Mouse (Mus musculus) brown adipose tissue, adult 24 weeks (tissue): ENCODE data around the gene Ifitm3. TPM values are rescaled to one million over a fixed set of nuclear protein-coding genes. Genes with fewer than 3 reads are reported as not detected.
"Not testable (repeated sequence)": the region's sequence is repeated elsewhere in the genome, so short reads cannot be mapped to it uniquely, and the experiment has no call there.

Source experiments
- H3K27ac ChIP-seq: fragments of 200-500 bp; replicated peaks from 2 replicates; pipeline ENCODE4 v1.5.1; 2012; ENCODE audit warnings: low read depth, mild to moderate bottlenecking, low read length
- H3K4me1 ChIP-seq: fragments of 200-500 bp; 2 replicates; pipeline ENCODE4 v1.6.1; 2012; ENCODE audit warnings: low read length, mixed read lengths; ENCODE audit not compliant: control insufficient read depth, insufficient read depth, insufficient read length
- H3K4me3 ChIP-seq: fragments of 200-500 bp; 2 replicates; pipeline ENCODE4 v1.5.1; 2012; ENCODE audit warnings: low read depth, mild to moderate bottlenecking, low read length, moderate library complexity; ENCODE audit not compliant: insufficient read depth
- polyA plus RNA-seq: library from polyadenylated mRNA; stranded (reverse); fragments of >200 nt; gene quantifications from 2 replicates; pipeline ENCODE4 v1.2.4, GENCODE M21; 2012; ENCODE audit not compliant: missing spikeins, insufficient read depth, insufficient read length

Ifitm3 gene
- polyA plus RNA-seq, 1 experiment = 117 TPM

GRCm38 (mm10) chr7:141041661-141042060 is 31.1 kb upstream of the Ifitm3 start:
- Histone ChIP-seq H3K27ac (peak overlapping the region; percentile 54), H3K4me1 (peaks cover 2% of the 10 kb centered on the region; the same call in 1 of the 2 replicates), H3K4me3 (no peak overlapping the region)

- H3K27ac ChIP-seq = peak overlapping the region; percentile 54
- H3K4me3 ChIP-seq = no peak overlapping the region
- no peaks in the 10 kb centered on the region for H3K4me1 ChIP-seq
Observed at GRCm38 (mm10) chr7:141040867-141041606, 30.5 kb upstream of the Ifitm3 start.

DNA sequence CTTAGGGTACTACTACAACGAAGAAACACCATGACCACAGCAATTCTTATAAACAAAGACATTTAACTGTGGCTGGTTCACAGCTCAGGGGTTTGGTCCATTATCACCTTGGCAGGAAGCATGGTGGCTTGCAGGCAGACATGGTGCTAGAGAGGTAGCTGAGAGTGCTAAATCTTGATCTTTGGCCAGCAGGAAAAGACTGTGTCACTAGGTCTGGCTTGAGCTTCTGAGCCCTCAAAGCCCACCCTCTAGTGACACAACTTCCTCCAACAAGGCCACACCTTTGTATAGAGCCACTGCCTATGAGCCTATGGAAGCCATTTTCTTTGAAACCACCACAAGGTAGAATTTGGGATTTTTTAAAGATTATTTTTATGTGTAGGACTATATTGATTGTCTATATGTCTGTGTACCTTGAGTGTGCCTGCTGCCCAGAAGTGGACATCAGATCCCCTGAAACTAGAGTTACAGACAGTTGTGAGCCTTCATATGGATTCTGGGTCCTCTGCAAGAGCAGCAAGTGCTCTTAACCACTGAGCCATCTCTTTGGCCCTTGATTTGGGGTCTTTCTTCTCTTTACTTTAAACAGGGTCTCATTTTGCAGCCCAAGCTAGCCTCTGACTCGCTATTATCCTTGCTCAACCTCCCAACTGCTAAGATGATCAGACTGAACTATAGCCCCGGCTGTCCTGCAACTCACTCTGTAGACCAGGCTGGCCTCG is 29.0 kb upstream of the Ifitm3 start:
- Histone ChIP-seq H3K4me1 (no peaks in the 10 kb centered on the region), H3K27ac (no peak overlapping the region), H3K4me3 (no peak overlapping the region)

- no peak overlapping the region for H3K4me3 ChIP-seq
- no peaks in the 10 kb centered on the region for H3K4me1 ChIP-seq
- H3K27ac ChIP-seq = no peak overlapping the region
Observed at GRCm38 (mm10) chr7:141038090-141039032, 27.8 kb upstream of the Ifitm3 start.

- not testable (repeated sequence) for H3K4me3 ChIP-seq, H3K27ac ChIP-seq, H3K4me1 ChIP-seq
Observed at GRCm38 (mm10) chr7:141036624-141037023, 26.1 kb upstream of the Ifitm3 start.

- H3K4me3 ChIP-seq = no peak overlapping the region
Observed at GRCm38 (mm10) chr7:141032458-141033167, 22.0 kb upstream of the Ifitm3 start.

GRCm38 (mm10) chr7:141030390-141030789 is 19.8 kb upstream of the Ifitm3 start:
- Histone ChIP-seq H3K4me1 (peaks cover 2% of the 10 kb centered on the region; the same call in 1 of the 2 replicates), H3K4me3 (no peak overlapping the region), H3K27ac (no peak overlapping the region)

More at GRCm38 (mm10) chr7:141032458-141033167, 22.0 kb upstream of the Ifitm3 start:
- H3K4me1 ChIP-seq = no peaks in the 10 kb centered on the region
- no peak overlapping the region for H3K27ac ChIP-seq

GRCm38 (mm10) chr7:141028831-141029230 is 18.3 kb upstream of the Ifitm3 start, which contains the start of gene Gm17387:
TSS of gene Gm17387 (plus strand) at chr7:141029131.
- no peak within 1 kb of the TSS for H3K27ac ChIP-seq
- peaks cover 2% of the 10 kb centered on the region; the same call in 1 of the 2 replicates for H3K4me1 ChIP-seq
- H3K4me3 ChIP-seq = no peak within 1 kb of the TSS

DNA sequence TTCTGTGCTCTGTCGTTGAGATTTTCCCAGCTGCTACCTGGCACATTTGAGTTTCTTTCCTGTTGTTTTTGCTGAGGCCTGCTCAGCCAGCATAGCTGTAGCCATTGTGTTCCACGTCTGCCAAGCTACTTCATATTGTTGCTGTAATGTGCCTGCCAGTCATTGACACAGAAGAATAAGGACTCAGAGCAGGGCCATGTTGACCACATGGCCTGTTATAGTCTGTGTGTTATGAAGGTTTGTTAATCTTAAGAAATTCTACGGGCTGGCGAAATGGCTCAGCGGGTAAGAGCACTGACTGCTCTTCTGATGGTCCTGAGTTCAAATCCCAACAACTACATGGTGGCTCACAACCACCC is 16.1 kb upstream of the Ifitm3 start:
- H3K27ac ChIP-seq = peak overlapping the region; percentile 69
- peaks cover 2% of the 10 kb centered on the region; the same call in 1 of the 2 replicates for H3K4me1 ChIP-seq
- H3K4me3 ChIP-seq = no peak overlapping the region

- peaks cover 2% of the 10 kb centered on the region; the same call in 1 of the 2 replicates for H3K4me1 ChIP-seq
- no peak overlapping the region for H3K4me3 ChIP-seq
- peak overlapping the region; percentile 69 for H3K27ac ChIP-seq
Observed at GRCm38 (mm10) chr7:141026097-141026739, 15.6 kb upstream of the Ifitm3 start.

DNA sequence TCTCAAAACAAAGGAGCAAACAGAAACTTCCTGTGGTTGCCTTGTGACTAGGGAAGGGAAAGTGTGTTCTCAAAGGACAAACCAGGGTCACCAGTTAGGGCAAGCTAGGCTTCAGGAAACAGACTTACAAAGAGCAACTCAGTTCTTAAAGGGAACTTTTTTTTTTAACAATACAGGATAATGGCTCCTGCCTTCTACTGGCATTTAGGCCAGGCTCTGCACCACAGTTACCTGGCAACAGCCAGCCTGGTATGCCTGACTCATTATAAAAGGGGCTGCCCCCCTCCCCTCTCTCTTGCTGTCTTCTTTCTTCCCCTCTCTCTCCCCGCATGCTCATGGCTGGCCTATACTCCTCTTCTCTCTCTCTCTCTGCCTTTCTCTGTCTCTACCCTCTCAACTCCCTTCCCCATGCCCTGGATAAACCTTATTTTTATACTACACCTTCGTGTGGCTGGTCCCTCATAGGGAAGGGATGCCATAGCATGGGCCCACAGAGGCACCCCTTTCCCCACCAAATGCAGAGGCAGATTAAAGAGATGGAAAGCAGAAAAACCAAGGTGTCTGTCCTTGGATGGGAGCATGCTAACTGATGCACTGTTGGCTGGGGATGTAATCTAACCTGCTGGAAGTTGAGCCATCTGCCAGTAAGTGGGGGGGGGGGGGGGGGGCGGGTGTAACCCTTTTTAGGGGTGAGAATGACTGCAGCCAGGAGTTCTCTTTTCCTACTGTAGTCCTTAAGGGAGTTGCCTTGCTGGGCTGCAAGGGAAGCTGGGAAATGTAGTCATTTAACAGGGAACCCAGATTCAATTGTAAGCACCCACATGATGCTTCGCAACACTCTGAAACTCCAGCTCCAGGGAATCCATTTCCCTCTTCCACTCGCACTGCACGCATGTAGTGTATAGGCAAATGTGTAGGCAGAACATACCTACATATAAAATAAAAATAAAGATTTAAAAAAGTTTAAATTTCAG is 14.6 kb upstream of the Ifitm3 start:
- peak overlapping the region; percentile 76 for H3K27ac ChIP-seq
- no peak overlapping the region for H3K4me3 ChIP-seq
- peaks cover 2% of the 10 kb centered on the region; the same call in 1 of the 2 replicates for H3K4me1 ChIP-seq

- Histone ChIP-seq H3K4me1 (peaks cover 2% of the 10 kb centered on the region; the same call in 1 of the 2 replicates), H3K27ac (no peak overlapping the region), H3K4me3 (no peak overlapping the region)
Observed at GRCm38 (mm10) chr7:141021489-141022449, 11.2 kb upstream of the Ifitm3 start.
